Mouse (Mus musculus): ENCODE results near the gene Spsb4. TPM values are rescaled to one million over a fixed set of nuclear protein-coding genes. Genes with fewer than 3 reads are reported as not detected.

The Spsb4 gene
- total and polyA plus RNA-seq, 2 experiments: 1.5 to 3.5 TPM

- Histone ChIP-seq H3K36me3 (ENCODE audit: control insufficient read depth, insufficient read depth, low read length) (no peaks in the 10 kb centered on the region), H3K79me2 (ENCODE audit: control insufficient read depth, insufficient read depth, low read length) (no peaks in the 10 kb centered on the region), H3K9ac (ENCODE audit: low read depth, low read length) (no peak overlapping the region), H3K27ac (replicated peaks; ENCODE audit: insufficient read depth, low read depth, low read length) (no peak overlapping the region), H3K4me3 (ENCODE audit: insufficient read depth, low read depth, low read length) (no peak overlapping the region), H3K27me3 (ENCODE audit: control insufficient read depth, insufficient read depth, low read length) (peaks cover 3% of the 10 kb centered on the region; the same call in 1 of the 2 replicates), H3K4me1 (ENCODE audit: control insufficient read depth, insufficient read depth, low read length) (no peaks in the 10 kb centered on the region)
- TF ChIP-seq POLR2A (IDR thresholded peaks at IDR 0.05; ENCODE audit: extremely low read depth, insufficient read depth, low read length) (no peak), CTCF (IDR thresholded peaks at IDR 0.05; ENCODE audit: low read depth, low read length) (no peak)
- DNase-seq (ENCODE audit: extremely low read depth, low read depth, low spot score): no peak
- WGBS: 79% methylated on average over 7 of the region's 7 CpGs
Measured at GRCm38 (mm10) chr9:97036656-97037055, 18.0 kb upstream of the Spsb4 start.

- no peak for DNase-seq (ENCODE audit: extremely low read depth, low read depth, low spot score)
- H3K4me1 ChIP-seq (ENCODE audit: control insufficient read depth, insufficient read depth, low read length): no peaks in the 10 kb centered on the region
- H3K9ac ChIP-seq (ENCODE audit: low read depth, low read length): no peak overlapping the region
- H3K27me3 ChIP-seq (ENCODE audit: control insufficient read depth, insufficient read depth, low read length): no peaks in the 10 kb centered on the region; the same call in 1 of the 2 replicates
- WGBS: 80% methylated on average over 12 of the region's 12 CpGs
- H3K4me3 ChIP-seq (ENCODE audit: insufficient read depth, low read depth, low read length): no peak overlapping the region
- no peaks in the 10 kb centered on the region for H3K36me3 ChIP-seq (ENCODE audit: control insufficient read depth, insufficient read depth, low read length)
- no peak overlapping the region for H3K27ac ChIP-seq (replicated peaks; ENCODE audit: insufficient read depth, low read depth, low read length)
- TF ChIP-seq POLR2A (IDR thresholded peaks at IDR 0.05; ENCODE audit: extremely low read depth, insufficient read depth, low read length): no peak
- TF ChIP-seq CTCF (IDR thresholded peaks at IDR 0.05; ENCODE audit: low read depth, low read length): no peak
- H3K79me2 ChIP-seq (ENCODE audit: control insufficient read depth, insufficient read depth, low read length): no peaks in the 10 kb centered on the region
Measured at GRCm38 (mm10) chr9:97027361-97027760, 8.7 kb upstream of the Spsb4 start.

GRCm38 (mm10) chr9:97026006-97026405 is 7.4 kb upstream of the Spsb4 start:
- H3K36me3 ChIP-seq (ENCODE audit: control insufficient read depth, insufficient read depth, low read length): no peaks in the 10 kb centered on the region
- H3K27me3 ChIP-seq (ENCODE audit: control insufficient read depth, insufficient read depth, low read length): no peaks in the 10 kb centered on the region; the same call in 1 of the 2 replicates
- H3K4me3 ChIP-seq (ENCODE audit: insufficient read depth, low read depth, low read length): no peak overlapping the region
- TF ChIP-seq POLR2A (IDR thresholded peaks at IDR 0.05; ENCODE audit: extremely low read depth, insufficient read depth, low read length) (no peak), CTCF (IDR thresholded peaks at IDR 0.05; ENCODE audit: low read depth, low read length) (no peak)
- no peak overlapping the region for H3K27ac ChIP-seq (replicated peaks; ENCODE audit: insufficient read depth, low read depth, low read length)
- WGBS: 86% methylated on average over 4 of the region's 4 CpGs
- no peak overlapping the region for H3K9ac ChIP-seq (ENCODE audit: low read depth, low read length)
- H3K4me1 ChIP-seq (ENCODE audit: control insufficient read depth, insufficient read depth, low read length): no peaks in the 10 kb centered on the region
- no peaks in the 10 kb centered on the region for H3K79me2 ChIP-seq (ENCODE audit: control insufficient read depth, insufficient read depth, low read length)
- DNase-seq (ENCODE audit: extremely low read depth, low read depth, low spot score): no peak

- no peaks in the 10 kb centered on the region for H3K4me1 ChIP-seq (ENCODE audit: control insufficient read depth, insufficient read depth, low read length)
- no peaks in the 10 kb centered on the region for H3K27me3 ChIP-seq (ENCODE audit: control insufficient read depth, insufficient read depth, low read length)
- H3K27ac ChIP-seq (replicated peaks; ENCODE audit: insufficient read depth, low read depth, low read length): no peak overlapping the region
- no peak overlapping the region for H3K4me3 ChIP-seq (ENCODE audit: insufficient read depth, low read depth, low read length)
- H3K9ac ChIP-seq (ENCODE audit: low read depth, low read length): no peak overlapping the region
- whole genome bisulfite sequencing: 86% methylated on average over 7 of the region's 7 CpGs
- no peaks in the 10 kb centered on the region for H3K36me3 ChIP-seq (ENCODE audit: control insufficient read depth, insufficient read depth, low read length)
- H3K79me2 ChIP-seq (ENCODE audit: control insufficient read depth, insufficient read depth, low read length): no peaks in the 10 kb centered on the region
- DNase-seq (ENCODE audit: extremely low read depth, low read depth, low spot score): no peak
- TF ChIP-seq CTCF (IDR thresholded peaks at IDR 0.05; ENCODE audit: low read depth, low read length) (no peak), POLR2A (IDR thresholded peaks at IDR 0.05; ENCODE audit: extremely low read depth, insufficient read depth, low read length) (no peak)
Measured at GRCm38 (mm10) chr9:97024451-97024850, 5.8 kb upstream of the Spsb4 start.

GRCm38 (mm10) chr9:97022948-97023347 is 4.3 kb upstream of the Spsb4 start:
- H3K4me1 ChIP-seq (ENCODE audit: control insufficient read depth, insufficient read depth, low read length): no peaks in the 10 kb centered on the region
- no peak for DNase-seq (ENCODE audit: extremely low read depth, low read depth, low spot score)
- no peak overlapping the region for H3K27ac ChIP-seq (replicated peaks; ENCODE audit: insufficient read depth, low read depth, low read length)
- H3K79me2 ChIP-seq (ENCODE audit: control insufficient read depth, insufficient read depth, low read length): no peaks in the 10 kb centered on the region
- H3K36me3 ChIP-seq (ENCODE audit: control insufficient read depth, insufficient read depth, low read length): no peaks in the 10 kb centered on the region
- H3K9ac ChIP-seq (ENCODE audit: low read depth, low read length): no peak overlapping the region
- 96% methylated on average over 4 of the region's 4 CpGs for WGBS
- H3K27me3 ChIP-seq (ENCODE audit: control insufficient read depth, insufficient read depth, low read length): peaks cover 5% of the 10 kb centered on the region; the same call in 1 of the 2 replicates
- TF ChIP-seq CTCF (IDR thresholded peaks at IDR 0.05; ENCODE audit: low read depth, low read length): no peak
- no peak overlapping the region for H3K4me3 ChIP-seq (ENCODE audit: insufficient read depth, low read depth, low read length)

GRCm38 (mm10) chr9:97022371-97022770 is 3.7 kb upstream of the Spsb4 start:
- DNase-seq (ENCODE audit: extremely low read depth, low read depth, low spot score): no peak
- H3K79me2 ChIP-seq (ENCODE audit: control insufficient read depth, insufficient read depth, low read length): no peaks in the 10 kb centered on the region
- H3K36me3 ChIP-seq (ENCODE audit: control insufficient read depth, insufficient read depth, low read length): no peaks in the 10 kb centered on the region
- no peak overlapping the region for H3K4me3 ChIP-seq (ENCODE audit: insufficient read depth, low read depth, low read length)
- H3K9ac ChIP-seq (ENCODE audit: low read depth, low read length): no peak overlapping the region
- peaks cover 5% of the 10 kb centered on the region; the same call in 1 of the 2 replicates for H3K27me3 ChIP-seq (ENCODE audit: control insufficient read depth, insufficient read depth, low read length)
- H3K27ac ChIP-seq (replicated peaks; ENCODE audit: insufficient read depth, low read depth, low read length): no peak overlapping the region
- 88% methylated on average over 5 of the region's 5 CpGs for WGBS
- H3K4me1 ChIP-seq (ENCODE audit: control insufficient read depth, insufficient read depth, low read length): no peaks in the 10 kb centered on the region
- TF ChIP-seq POLR2A (IDR thresholded peaks at IDR 0.05; ENCODE audit: extremely low read depth, insufficient read depth, low read length) (no peak), CTCF (IDR thresholded peaks at IDR 0.05; ENCODE audit: low read depth, low read length) (no peak)
